Mouse (Mus musculus) left cerebral cortex, adult 9 months (tissue): Measurements from ENCODE around the gene Cpne4.

Experiments
- DNase-seq, 2 experiments: peaks; one replicate each; pipeline ENCODE4 v3.0.0; 2022; ENCODE audit warnings: low spot score in 2 of 2

Gene Cpne4

DNA sequence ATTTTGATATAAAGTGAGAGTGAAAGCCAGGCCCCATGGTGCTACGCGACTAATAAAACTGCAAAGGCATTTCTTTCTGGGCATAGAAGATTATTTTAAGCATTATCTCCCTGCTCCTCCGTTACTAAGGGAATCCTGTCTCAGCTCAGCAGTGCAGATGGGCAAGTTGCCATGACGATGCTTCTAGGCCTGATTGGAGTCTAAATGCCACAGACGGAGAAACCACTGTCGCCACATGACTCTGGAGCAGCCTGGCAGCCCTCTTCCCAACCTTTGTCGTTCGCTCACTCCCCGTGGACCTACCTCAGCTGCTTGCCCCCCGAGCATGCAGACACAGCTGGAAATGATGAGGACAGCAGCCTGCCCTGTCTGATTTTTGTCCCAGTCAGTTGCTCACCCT is 501.3 kb downstream of the Cpne4 start:
- peak; percentile 60 to 76 for DNase-seq

DNA sequence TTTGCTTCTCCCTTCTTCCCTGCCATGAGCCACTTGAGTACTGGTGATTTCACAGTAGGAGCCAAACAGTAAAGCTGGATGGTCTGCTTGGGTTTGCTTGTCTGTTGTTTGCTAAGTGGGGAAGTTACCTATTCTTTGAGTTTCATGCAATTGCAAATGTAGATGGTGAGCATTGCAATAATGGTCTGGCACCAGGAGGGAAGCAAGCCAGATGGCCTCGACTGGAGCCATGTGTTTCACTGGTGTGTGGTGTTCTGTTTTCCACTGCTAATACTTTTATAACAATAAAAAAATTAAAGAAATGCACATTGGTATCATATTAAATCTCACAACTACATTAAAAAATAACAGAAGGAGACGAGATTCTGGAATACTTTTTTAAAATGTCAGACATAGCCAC is 502.6 kb downstream of the Cpne4 start:
- no peak for DNase-seq

DNA sequence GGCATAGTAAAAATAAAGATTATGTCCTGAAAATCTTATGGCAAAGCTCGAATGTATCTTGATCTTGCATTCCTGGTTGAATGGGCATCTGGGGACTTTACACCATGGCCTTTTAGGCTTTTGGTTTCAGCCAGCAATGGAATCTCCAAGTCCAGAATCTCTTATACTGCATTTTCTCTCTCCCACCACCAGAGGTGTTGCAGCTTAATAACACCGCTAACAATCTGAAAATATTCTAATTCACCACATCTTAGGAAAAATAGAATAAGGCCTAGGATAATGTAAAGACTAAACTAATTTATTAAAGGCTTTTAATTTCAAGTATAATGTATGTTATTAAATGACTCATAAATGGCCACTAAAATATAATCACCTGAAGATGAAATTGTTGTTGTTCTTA is 503.2 kb downstream of the Cpne4 start:
- DNase-seq = no peak

DNA sequence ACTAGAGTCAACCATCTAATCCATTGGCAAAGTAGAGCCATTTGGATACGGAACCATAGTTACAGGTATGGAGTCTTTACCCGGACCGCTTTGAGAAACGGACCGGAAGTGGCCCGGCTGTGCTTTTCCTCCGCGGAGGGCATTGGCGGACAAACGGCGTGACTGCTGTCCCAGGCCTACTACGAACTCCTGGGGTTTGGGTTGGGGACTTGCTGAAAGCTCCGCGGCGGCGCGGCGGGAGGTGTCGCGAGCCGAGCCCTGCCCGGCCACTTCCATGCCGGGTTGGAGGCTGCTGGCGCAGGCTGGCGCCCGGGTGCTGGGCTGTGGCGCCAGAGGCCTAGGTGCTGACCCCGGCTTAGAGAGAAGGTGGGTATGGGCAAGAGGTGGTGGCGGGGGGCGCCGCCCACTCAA is 506.1 kb downstream of the Cpne4 start, which contains the start of gene Mrpl3:
TSS of gene Mrpl3 (plus strand) at position 93 of the 411 bp plus-strand sequence.
- peak; percentile 30 to 83 for DNase-seq

DNA sequence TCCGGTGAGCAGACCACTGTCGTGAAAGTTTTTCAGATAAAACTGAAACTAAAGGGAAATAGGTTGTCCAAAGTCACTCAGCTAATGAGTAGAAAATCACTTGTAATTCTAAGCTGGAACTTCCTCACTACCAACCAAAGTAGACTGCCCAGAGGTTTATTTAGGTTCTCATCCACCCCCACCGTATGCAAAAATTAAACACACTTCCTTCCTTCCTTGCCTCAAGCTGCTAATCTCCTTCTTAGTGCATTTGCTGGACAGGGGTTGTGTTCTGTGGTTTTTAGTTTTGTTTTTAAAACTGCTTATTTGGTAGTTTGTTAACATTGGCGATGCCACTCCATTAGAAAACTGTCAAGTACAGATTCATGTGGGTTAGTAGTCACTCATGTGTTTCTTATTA is 506.7 kb downstream of the Cpne4 start:
- DNase-seq = no peak

DNA sequence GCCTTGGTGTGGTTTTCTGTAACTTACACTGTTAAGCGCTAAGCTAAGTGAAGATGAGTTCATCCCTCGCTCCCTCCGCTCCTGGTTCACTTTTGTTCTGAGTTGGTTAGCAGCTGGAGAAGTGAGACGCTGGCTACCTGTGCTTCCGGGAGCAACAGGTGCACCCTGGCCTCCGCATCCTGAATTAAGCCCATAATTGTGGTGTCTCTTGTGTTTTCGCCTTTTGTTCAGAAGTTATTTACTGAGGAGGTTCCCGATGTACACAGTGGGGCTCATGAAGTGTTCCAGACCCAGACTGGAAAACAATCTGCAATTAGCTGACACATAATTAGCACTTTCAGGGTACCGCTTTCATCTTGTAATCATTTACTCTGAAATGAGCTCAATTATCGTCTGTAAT is 522.0 kb downstream of the Cpne4 start:
- DNase-seq = no peak

DNA sequence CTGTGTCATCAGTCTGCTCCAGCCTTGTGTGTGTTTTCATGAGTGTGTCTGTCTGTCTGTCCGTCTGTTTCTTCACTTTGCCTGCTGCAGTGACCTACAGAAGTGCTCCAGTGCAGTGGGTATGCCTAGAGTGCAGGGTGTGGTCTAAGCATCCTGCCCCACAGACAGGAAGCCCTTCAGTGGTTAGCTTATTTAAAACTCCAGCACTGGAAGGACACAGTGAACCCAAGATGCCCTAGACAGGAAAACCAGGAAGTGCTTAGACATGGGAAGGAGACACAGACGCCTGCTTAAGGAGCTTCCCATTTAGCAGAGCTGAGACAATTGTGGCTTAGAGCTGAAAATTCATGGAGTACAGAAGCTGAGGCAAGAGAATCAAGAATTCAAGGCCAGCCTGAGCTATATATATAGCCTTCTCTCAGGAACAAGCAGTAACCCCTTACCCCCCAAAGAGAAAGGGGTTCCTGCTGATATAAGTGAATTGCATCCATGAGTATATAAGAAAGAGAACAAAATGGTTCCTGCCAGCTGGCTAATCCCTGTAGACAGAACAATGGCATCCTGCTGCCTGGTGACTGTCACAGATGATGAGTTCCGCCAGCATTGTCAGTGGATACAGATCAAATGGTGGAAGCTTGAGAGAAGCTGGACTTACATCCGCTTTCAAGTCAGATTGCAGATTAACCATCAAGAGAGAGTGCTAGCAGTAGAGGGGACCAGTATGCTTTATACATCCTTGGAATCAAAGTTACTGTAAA is 526.1 kb downstream of the Cpne4 start:
- no peak for DNase-seq

DNA sequence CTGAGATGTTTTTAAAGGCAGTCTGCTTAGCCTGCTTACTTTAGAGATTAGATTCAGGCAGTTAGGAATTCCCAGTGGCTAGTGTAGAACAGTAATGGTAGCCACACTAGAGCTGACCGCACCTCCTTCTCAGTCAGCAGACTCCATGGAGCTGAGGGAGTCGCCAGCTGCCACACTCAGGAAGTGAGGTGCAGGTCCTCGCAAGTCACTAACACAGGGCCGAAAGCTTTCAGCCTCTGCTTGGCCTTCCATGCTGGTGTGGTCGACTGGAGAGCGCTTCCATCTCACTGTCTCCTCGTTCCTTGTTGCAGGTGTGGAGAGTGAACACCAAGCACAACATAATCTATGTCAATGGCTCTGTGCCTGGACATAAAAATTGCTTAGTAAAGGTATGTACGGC is 527.8 kb downstream of the Cpne4 start:
- no peak for DNase-seq

DNA sequence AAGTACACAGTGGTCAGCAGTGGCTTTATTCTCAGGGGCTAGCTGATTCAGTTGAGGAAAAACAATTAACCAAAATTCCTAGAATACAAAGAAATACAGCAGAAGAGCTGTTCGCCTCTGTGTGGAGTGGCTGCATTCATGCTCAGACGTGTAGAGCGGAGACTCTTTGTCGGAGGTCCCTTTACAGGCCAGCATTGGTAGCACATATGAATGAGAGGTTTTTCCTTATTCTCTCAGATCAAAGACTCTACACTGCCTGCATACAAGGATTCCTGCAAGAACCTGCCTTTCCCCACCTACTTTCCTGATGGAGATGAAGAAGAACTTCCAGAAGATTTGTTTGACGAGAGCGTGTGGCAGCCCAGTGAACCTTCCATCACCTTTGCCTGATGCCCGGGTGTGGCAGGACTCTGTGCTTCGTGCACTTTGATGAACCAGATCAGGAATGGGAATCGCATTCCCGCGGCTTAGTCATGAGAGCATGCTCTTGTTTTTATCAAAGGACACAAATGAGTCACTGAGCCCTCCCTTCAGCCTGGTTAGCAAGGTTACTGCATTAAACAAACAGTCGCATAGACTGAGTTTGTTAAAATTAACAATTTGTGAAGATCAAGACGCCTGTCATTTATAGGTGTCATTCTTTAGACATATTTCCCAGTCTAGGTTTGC is 529.8 kb downstream of the Cpne4 start:
- no peak for DNase-seq

DNA sequence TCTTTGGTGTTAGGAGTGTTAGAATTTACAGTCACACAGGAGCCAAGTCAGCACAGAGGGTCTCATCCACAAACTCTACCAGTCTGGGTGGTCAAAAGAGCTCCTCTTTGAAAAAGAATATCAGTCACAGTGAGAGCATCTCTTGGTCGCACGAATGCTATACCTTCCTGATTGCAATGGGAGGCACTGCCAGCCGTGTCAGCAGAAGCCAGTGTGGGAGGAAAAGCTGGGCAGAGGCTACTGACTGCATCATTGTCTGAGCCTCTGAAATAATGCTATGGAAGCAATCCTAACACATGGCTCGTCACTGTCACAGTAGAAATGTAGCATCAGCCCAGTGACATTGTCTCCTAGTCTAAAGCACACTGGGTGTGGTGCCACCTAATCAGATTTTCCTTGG is 531.4 kb downstream of the Cpne4 start:
- no peak for DNase-seq

DNA sequence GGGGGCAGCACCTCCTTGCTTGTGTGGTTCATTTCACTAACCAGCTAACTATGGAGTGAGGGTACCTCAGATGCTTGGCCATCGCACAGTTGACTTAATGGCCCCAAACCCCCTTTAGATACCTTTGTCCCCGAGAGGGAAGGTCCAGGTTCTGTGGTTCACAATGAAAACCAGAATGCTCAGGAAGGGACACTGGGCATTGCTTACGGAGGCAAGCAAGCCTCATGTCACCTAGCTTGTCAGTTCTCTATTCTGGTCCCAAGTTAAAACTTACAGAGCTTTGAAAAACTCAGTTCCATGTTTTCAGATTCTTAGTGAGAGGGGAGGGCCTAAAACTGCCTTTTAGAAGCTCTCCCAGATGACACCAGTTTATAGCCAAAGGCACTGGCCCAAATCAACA is 533.2 kb downstream of the Cpne4 start:
- DNase-seq = no peak
